Mouse (Mus musculus) cerebellum, adult 2 months (tissue): Measurements from ENCODE around the gene Bmf.

ENCODE experiments used
- CTCF ChIP-seq: fragments of 200-500 bp; IDR thresholded peaks from 2 replicates; pipeline ENCODE4 v1.5.1; 2011; ENCODE audit warnings: low read depth, mild to moderate bottlenecking, control low read depth, low read length, moderate library complexity, borderline replicate concordance; ENCODE audit not compliant: insufficient read depth
- POLR2A ChIP-seq: fragments of 200-500 bp; IDR thresholded peaks from 2 replicates; pipeline ENCODE4 v1.6.1; 2011; ENCODE audit warnings: low read length, control low read depth, borderline replicate concordance; ENCODE audit not compliant: insufficient read depth

DNA sequence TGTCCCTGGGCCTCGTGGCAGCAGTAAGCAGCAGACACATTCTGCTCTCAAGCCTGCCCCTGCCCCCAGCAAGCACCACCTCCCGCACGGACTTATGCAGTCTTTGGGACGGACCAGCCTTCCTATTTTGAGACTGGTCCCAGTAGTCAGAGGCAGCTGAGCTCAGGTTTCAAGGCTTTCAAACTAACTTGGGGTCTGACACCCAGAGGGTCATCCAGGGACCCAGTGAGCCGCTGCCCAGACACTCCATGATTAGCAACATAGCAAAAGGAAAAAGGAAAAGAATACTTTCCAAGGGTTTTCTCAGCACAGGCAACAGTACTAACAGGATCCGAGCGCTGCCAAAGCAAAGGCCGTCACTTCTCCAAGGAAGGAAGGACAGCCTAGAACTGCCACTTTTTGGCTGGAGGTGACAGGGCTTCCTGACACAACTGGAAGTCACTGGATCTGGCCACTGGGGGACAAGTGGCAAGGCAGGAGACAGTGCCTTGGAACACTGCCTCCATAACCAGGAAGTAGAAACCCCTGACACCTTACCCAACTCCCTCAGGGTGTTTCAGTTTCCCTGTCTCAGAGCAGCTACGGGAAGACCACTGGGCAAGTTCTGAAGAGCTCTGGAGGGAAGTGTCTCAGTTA is 9.5 kb downstream of the Bmf start:
- TF ChIP-seq CTCF: no peak
- TF ChIP-seq POLR2A: no peak
